Mouse (Mus musculus) erythroblast, embryonic 14.5 days (primary cell): Measurements from ENCODE around the gene Usp40. TPM values are rescaled to one million over a fixed set of nuclear protein-coding genes. Genes with fewer than 3 reads are reported as not detected.

ENCODE experiments used
- H3K27me3 ChIP-seq: 2 replicates; pipeline ENCODE4 v1.6.1; 2012; ENCODE audit warnings: inconsistent platforms; ENCODE audit not compliant: control insufficient read depth
- H3K36me3 ChIP-seq: 2 replicates; pipeline ENCODE4 v1.6.1; 2012; ENCODE audit warnings: mild to moderate bottlenecking, inconsistent platforms; ENCODE audit not compliant: control insufficient read depth
- H3K4me1 ChIP-seq: 2 replicates; pipeline ENCODE4 v1.6.1; 2012; ENCODE audit warnings: inconsistent platforms; ENCODE audit not compliant: control insufficient read depth
- H3K4me3 ChIP-seq: replicated peaks from 2 replicates; pipeline ENCODE3; 2012; ENCODE audit warnings: moderate library complexity, mild to moderate bottlenecking, inconsistent platforms
- H3K9me3 ChIP-seq: 2 replicates; pipeline ENCODE4 v1.6.1; 2012; ENCODE audit warnings: low read length, inconsistent platforms, mixed read lengths; ENCODE audit not compliant: control insufficient read depth
- GATA1 ChIP-seq: IDR thresholded peaks from 2 replicates; pipeline ENCODE4 v1.6.1; 2012; ENCODE audit warnings: low read length, inconsistent platforms, mixed read lengths
- TAL1 ChIP-seq: IDR thresholded peaks from 3 replicates; pipeline ENCODE4 v1.6.1; 2012; ENCODE audit warnings: low read length, inconsistent platforms, mixed read lengths
- polyA plus RNA-seq: library from polyadenylated mRNA; stranded (reverse); fragments of >175 nt; gene quantifications from 2 replicates; pipeline ENCODE4 v1.2.3, GENCODE M21; 2012

Usp40 gene
- polyA plus RNA-seq, 1 experiment = 0.02 TPM

DNA sequence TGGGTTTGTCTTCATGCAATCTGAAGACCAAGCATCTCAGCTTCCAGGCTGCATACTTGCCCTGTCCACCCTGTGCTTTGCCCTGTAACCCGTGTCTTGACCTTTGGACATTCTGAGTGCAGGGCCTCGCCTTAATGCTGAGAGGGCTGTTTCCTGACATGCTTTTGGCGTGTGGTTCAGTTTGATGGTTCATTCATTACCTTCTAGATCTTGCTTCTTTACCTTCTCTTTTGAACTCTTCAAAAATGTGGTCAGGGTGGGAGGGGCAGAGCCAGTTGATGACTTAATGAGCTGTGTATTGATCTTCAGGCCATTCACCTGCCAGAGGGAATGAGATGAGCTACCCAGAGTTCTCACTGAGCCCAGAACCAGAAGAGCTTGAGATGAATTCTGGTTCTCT lies 99.6 kb downstream of the Usp40 start:
- TF ChIP-seq TAL1 = no peak
- Histone ChIP-seq H3K36me3 (peaks cover 18% of the 10 kb centered on the region), H3K4me3 (no peak overlapping the region), H3K27me3 (no peaks in the 10 kb centered on the region), H3K9me3 (no peaks in the 10 kb centered on the region), H3K4me1 (peaks cover 29% of the 10 kb centered on the region)

DNA sequence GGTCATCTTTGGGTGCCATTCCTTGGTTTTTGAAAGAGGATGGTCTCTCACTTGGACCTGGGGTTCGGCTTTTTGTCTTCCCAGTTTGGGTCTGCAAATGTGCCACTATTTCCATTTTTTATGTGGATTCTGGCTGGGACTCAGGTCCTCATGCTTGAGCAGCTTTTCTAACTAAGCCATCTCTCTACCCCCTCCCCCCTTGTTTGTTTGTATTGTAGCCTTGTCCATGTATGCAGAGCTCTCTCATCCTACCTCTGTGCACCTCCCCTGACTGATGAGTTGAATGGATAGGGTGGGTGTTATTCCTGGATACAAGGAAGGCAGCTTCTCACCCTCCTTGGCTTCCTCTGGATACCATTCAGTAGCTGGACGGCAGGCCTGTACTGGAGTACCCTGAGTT lies 100.3 kb downstream of the Usp40 start:
- Histone ChIP-seq H3K27me3 (no peaks in the 10 kb centered on the region), H3K4me1 (peaks cover 25% of the 10 kb centered on the region), H3K9me3 (no peaks in the 10 kb centered on the region), H3K4me3 (no peak overlapping the region), H3K36me3 (peaks cover 20% of the 10 kb centered on the region)
- TF ChIP-seq TAL1 = no peak
- TF ChIP-seq GATA1 = no peak

DNA sequence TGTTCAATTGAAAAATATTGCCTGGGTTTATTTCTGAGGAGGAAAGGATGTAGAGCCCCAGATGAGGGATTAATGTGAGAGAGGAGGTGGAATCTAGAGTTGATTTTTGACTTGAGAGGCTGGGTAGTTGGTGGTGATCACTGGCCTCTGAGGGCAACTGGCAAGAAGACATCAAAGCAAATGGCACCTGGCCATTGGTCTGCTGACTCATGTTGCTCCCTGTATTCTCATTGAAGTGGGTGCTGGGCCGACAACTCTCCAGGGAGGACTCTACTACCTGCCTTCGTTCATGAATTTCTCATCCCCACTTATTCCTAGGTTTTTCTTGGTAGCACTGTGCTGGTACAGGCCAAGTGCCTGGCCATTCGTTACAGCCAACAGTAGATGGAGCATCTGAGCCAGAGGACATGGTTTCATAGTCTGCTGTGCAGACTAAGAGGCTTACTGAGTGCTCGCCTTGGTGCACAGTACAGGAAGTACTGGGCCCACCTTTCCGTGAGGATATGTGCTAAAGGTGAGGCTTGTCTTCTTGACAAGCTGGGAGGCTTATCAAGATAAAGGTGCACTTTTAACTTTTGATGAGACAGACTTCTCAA lies 101.9 kb downstream of the Usp40 start:
- TF ChIP-seq GATA1 (no peak), TAL1 (no peak)
- H3K36me3 ChIP-seq = peaks cover 18% of the 10 kb centered on the region

DNA sequence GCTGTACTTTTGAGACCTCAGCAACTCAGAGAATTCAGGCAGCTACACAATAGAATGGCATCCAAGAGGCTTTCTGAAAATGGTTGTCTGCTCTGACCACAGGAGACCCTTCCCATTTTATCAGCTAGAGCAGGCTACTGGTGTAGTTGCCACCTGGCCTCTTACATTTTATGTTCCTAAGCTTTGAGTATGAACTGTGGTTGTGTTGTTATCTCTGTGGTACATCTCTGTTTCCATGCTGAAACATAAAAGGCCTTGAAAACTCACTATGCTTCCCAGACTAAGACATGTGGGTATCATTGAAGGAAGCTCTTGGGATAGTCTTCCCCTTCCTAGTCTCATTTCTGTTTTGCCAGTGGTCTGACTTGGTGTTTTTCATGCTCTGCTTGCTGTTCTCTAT lies 106.2 kb downstream of the Usp40 start:
- H3K4me1 ChIP-seq = peaks cover 12% of the 10 kb centered on the region
- peaks cover 7% of the 10 kb centered on the region for H3K36me3 ChIP-seq
- no peaks in the 10 kb centered on the region for H3K27me3 ChIP-seq
- no peaks in the 10 kb centered on the region for H3K9me3 ChIP-seq
- TF ChIP-seq TAL1 = no peak
- TF ChIP-seq GATA1 = peak; percentile 52
- no peak overlapping the region for H3K4me3 ChIP-seq

More for the DNA sequence above, 101.9 kb downstream of the Usp40 start:
- Histone ChIP-seq H3K4me3 (no peak overlapping the region), H3K27me3 (no peaks in the 10 kb centered on the region), H3K9me3 (no peaks in the 10 kb centered on the region), H3K4me1 (peaks cover 25% of the 10 kb centered on the region)

DNA sequence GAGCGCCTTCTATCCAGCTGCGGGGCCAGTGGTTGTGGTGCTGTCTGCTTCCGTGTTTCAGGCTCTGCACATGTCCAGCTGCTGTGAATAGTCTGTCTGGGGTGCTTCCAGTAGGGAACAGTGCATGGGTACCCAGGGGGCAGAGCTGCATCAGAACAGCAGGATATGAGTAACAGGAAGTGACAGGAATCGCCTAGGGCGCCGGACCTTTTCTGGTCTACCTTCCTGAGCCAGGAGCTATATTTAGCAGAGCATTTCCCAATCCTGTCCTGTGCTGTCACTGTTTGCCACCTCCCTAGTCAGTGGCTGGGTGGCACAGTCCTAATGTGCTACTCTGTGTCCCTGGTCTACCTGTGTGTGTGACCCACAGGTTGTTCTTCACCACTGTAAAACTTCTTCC lies 107.4 kb downstream of the Usp40 start:
- H3K36me3 ChIP-seq = peaks cover 2% of the 10 kb centered on the region; the same call in 1 of the 2 replicates
- H3K4me3 ChIP-seq = no peak overlapping the region
- TF ChIP-seq GATA1 (no peak), TAL1 (no peak)
- no peaks in the 10 kb centered on the region for H3K27me3 ChIP-seq
- no peaks in the 10 kb centered on the region for H3K9me3 ChIP-seq
- peaks cover 7% of the 10 kb centered on the region for H3K4me1 ChIP-seq

DNA sequence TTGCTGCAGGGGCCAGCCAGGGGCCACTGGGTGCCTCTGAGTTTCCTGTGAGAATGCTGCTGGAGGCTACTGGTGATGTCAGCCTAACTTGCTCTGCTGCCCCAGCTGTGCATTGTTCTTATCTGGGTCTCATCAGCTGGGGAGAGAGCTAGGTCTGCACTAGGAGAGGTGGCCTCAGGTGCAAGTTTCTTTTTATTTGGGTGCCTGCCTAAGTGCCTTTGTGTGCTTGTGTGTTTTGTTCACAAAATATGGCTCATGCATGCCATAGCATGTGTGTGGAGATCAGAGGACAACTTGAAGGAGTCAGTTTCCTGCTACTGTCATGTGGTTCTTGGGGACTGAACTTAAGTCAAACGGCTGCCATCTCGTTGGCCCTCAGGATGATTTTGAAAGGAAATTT lies 108.7 kb downstream of the Usp40 start:
- TF ChIP-seq TAL1 (no peak), GATA1 (no peak)
- Histone ChIP-seq H3K36me3 (peaks cover 2% of the 10 kb centered on the region; the same call in 1 of the 2 replicates), H3K27me3 (no peaks in the 10 kb centered on the region), H3K4me1 (peaks cover 7% of the 10 kb centered on the region), H3K9me3 (no peaks in the 10 kb centered on the region), H3K4me3 (no peak overlapping the region)

DNA sequence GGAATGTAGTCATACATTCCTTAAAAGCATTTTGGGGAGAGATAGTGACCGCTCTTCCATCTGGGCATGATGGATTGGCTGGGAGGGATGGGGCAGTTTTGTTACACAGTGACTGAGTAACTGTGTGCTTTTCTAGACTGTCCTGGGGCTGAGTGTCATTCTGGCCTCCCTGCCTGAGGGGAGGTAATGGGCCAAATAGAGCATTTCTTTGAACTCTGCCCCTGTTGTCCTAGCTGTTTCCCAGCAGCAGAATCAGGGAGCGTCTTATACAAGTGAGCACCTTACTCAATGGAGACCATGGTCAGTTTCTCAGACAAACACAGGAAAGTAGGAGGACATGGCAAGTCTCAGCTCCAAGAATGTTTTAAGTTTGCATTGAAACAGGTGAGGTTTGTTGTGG lies 111.4 kb downstream of the Usp40 start:
- no peaks in the 10 kb centered on the region; the same call in 1 of the 2 replicates for H3K36me3 ChIP-seq
- no peak overlapping the region for H3K4me3 ChIP-seq
- H3K4me1 ChIP-seq = peaks cover 9% of the 10 kb centered on the region
- no peaks in the 10 kb centered on the region for H3K27me3 ChIP-seq
- H3K9me3 ChIP-seq = no peaks in the 10 kb centered on the region
- TF ChIP-seq TAL1 (no peak), GATA1 (no peak)

Other genes with a start within 250 kb of the Usp40 start
- gene Sag, start 204.9 kb downstream of the Usp40 start, polyA plus RNA-seq = not detected in 2 replicates
- 0.30 and 0.33 TPM in 2 replicates for gene Dgkd, start 155.3 kb downstream of the Usp40 start, polyA plus RNA-seq
- 0.04 TPM in 1 of 2 replicates, not detected in the other for gene Ugt1a10, start 46.8 kb upstream of the Usp40 start, polyA plus RNA-seq
- not detected in 2 replicates for gene Ugt1a9, start 62.2 kb upstream of the Usp40 start, polyA plus RNA-seq
- gene Ugt1a8, start 79.3 kb upstream of the Usp40 start, polyA plus RNA-seq = not detected in 2 replicates
- gene Ugt1a7c, start 86.5 kb upstream of the Usp40 start, polyA plus RNA-seq = 0.06 TPM in 1 of 2 replicates, not detected in the other
- not detected in 2 replicates for gene Ugt1a6b, start 94.7 kb upstream of the Usp40 start, polyA plus RNA-seq
- not detected in 2 replicates for gene Ugt1a6a, start 126.3 kb upstream of the Usp40 start, polyA plus RNA-seq
- not detected in 2 replicates for gene Ugt1a5, start 157.5 kb upstream of the Usp40 start, polyA plus RNA-seq
- not detected in 2 replicates for gene Ugt1a2, start 192.1 kb upstream of the Usp40 start, polyA plus RNA-seq
- gene Dnajb3, start 197.2 kb upstream of the Usp40 start, polyA plus RNA-seq = 5.5 and 6.1 TPM in 2 replicates
- gene Ugt1a1, start 203.4 kb upstream of the Usp40 start, polyA plus RNA-seq = 0.02 TPM in 1 of 2 replicates, not detected in the other
- gene Mroh2a, start 218.4 kb upstream of the Usp40 start, polyA plus RNA-seq = not detected in 2 replicates